Mouse (Mus musculus) layer of hippocampus, adult 9-10 months (tissue): ENCODE measurements at regions not wholly inside any gene's neighbourhood (a gene's known extent, or its start where the extent isn't known, plus 50 kb on each side); places are given as distances from the start of the nearest gene placed in this dataset.
"Not testable (repeated sequence)": the region's sequence is repeated elsewhere in the genome, so short reads cannot be mapped to it uniquely, and the experiment has no call there.

Experiments used
- DNase-seq: peaks from one replicate; pipeline ENCODE4 v3.0.0; 2022; ENCODE audit warnings: low spot score

DNA sequence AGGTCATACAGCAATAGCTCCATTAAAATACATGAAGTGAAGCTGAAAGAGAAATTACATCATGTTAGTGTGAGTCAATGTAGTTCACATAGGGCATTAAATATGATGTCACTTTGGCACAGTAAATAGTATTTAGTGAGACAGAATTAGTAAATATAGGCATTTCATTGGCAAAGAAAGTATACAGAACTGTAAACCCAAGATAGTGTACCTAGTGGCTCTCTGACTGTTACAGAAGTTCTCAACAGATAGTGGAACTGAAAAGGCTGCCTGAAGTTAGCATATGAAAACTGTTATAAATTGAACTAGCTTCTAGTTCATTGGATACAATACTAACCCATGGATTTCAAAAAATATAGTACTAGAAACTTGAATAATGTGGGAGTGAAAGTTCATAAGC, 1642.1 kb upstream of the Cdh6 start:
- DNase-seq: no peak

DNA sequence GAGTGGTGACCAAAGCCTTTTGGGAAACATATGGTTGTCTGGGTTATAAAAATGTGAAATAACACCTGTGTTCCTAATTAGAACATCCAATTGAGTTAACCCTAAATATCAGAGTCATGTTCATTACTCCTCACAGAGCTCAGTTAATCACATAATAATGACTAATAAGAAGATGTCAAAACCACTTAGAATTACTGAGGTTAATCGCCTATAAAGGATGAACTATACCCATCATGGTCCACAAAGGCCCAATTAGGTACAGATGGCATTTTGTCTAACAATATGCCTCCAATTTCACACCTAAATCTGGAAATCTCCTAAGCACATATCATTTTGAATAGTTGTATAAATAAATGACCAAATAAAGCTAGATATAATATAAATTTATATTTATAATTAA, 1633.4 kb upstream of the Cdh6 start:
- DNase-seq: no peak

- no peak for DNase-seq
Measured at GRCm38 (mm10) chr15:14795221-14795620, 1621.7 kb upstream of the Cdh6 start.

GRCm38 (mm10) chr15:14780727-14781126, 1607.3 kb upstream of the Cdh6 start:
- DNase-seq: no peak

DNA sequence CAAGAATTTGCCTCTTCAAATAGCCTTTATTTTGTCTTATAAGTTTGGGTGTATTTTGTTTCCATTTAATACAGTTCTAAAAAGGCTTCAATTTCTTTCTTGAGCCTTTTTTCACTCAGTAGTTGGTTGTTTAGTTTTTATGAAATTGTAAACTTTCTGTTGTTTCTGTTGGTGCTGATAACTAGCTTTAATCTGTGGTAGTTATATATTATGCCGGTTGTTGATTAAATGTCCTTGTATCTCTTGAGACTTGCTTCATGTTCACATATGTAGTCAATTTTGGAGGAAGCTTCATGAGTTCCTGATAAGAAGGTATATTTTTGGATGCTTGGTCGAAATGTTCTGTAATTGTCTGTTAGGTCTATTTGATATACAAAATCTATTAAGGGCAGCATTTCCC, 1568.3 kb upstream of the Cdh6 start:
- no peak for DNase-seq

DNA sequence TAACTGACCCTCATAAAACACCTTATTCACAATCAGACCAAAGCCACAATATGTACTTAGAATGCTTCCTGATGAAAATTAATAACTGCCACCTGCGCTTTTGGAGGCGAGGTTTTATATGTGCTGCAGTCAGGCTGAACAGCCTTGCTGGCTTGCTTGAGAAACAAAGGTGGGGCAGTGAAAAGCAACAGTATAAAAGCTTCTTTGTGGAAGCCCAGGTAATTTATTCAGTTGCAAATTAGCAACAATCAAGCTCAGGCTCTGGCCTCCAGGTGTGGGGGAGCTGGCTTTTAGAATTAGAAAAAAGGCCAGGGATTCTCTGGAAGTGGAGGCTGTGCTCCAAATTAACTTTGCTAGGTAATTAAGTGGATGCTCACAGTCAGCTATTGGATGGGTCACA, 1524.5 kb upstream of the Cdh6 start:
- DNase-seq: not testable (repeated sequence)

GRCm38 (mm10) chr15:14696481-14696880, 1523.0 kb upstream of the Cdh6 start:
- no peak for DNase-seq

DNA sequence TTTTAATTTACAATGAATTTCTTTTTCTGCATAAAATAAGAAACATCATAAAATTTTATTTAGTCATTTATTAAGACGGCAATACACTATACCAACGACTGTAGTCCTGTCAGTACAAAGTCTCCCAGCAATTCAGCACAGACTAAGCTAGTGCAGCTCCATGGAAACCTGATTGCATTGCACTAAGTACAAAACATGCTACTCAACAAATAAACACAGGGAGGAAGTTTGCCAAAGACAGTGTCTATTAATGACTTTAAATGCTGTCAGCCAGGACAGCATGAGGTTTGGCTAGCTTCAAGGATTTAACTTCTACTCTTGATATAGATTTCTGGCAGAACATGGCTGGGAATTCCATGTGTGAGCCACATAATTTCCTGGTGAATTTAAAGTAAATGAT, 1515.7 kb upstream of the Cdh6 start:
- DNase-seq: no peak

GRCm38 (mm10) chr15:14642291-14642690, 1468.8 kb upstream of the Cdh6 start:
- DNase-seq: no peak

DNA sequence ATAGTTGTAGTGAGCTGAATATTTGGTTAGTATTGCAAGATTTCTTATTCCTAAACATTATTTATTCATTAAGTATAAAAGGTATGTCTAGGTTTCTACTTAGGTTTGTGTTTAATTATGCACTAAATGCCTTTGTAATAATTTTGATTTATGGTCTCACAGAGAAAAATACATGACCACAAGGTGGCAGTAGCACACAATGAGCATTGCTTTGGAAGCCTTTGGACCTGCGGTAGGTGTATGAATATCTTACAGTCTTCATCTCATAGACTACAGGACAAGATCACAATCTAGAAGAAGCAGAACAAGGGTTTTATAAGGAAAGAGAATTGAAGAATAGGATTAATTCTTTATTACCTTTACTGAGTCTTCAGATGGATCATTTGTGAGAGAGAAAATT, 1455.0 kb upstream of the Cdh6 start:
- DNase-seq: peak; percentile 42

DNA sequence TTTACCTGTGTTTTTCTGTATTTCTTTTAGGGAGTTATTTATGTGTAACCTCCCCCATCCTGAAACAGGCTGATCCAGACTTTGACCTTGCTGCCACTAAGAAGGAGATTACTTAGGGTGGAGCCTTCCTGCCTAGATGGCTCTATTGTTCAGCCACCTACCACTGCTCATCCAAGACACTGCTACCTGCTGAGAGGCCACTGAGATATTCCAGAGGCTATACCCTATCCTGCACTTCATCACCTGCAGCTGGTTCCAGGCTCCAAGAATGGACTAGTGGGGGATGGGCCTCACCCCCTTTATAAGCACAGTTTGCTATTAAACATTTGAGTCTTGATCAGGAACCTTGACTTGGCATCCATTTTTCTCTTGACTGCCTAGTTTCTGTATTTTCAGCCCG, 1433.2 kb upstream of the Cdh6 start:
- DNase-seq: no peak
